Mouse (Mus musculus) spleen, adult 2 months (tissue): ENCODE measurements at regions not wholly inside any gene's neighbourhood (a gene's known extent, or its start where the extent isn't known, plus 50 kb on each side); places are given as distances from the start of the nearest gene placed in this dataset.

ENCODE experiments used
- CTCF ChIP-seq: fragments of 200-500 bp; IDR thresholded peaks from 2 replicates; pipeline ENCODE4 v1.5.1; 2011; ENCODE audit warnings: mild to moderate bottlenecking, inconsistent platforms; ENCODE audit not compliant: insufficient read depth, insufficient read length, insufficient replicate concordance; ENCODE audit errors: extremely low read depth
- POLR2A ChIP-seq: fragments of 200-500 bp; IDR thresholded peaks from 2 replicates; pipeline ENCODE4 v1.6.1; 2011; ENCODE audit warnings: low read depth, low read length, inconsistent platforms

DNA sequence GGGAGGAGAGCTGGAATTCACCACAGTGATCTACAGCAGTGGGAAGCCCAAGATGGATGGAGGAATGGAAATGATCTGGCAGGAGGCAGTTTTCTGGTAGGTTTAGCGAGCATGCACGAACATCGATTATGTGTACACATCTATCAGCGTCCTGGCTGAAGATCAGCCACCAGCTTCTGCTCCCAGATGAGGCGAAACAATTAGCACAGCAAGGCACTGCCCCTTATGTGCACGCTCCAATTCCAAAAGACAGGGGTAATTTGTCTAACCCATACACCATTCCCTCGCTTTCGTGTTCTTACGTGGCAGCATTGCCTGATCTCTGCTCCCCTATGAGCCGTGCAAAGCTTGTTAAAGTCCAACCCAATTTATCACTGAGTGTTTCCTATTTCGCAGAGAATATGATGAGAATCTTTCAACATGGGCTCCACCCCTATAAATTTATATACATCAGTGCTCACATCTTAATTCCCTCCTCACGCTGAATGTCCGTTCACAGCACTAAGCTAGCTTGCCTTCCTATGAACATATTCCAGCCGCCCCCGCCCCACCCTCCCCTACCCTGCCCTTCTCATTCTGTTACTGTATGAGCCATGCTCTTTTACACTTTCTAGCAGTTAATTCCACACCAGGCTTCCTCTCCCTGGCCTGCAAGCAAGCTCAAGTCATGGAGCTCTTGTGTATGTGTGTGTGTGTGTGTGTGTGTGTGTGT lies 162.9 kb upstream of the Gm26657 start:
- TF ChIP-seq CTCF (no peak), POLR2A (no peak)
